Mouse (Mus musculus) ES-Bruce4 (cell line): ENCODE measurements around the gene Flywch1. TPM values are rescaled to one million over a fixed set of nuclear protein-coding genes. Genes with fewer than 3 reads are reported as not detected.

Experiments
- H3K27ac ChIP-seq: 2 replicates; pipeline ENCODE4 v1.5.1; 2012; ENCODE audit warnings: low read length, inconsistent platforms; ENCODE audit not compliant: insufficient read depth
- H3K27me3 ChIP-seq: 2 replicates; pipeline ENCODE4 v1.6.1; 2012; ENCODE audit warnings: mild to moderate bottlenecking, low read length, inconsistent platforms; ENCODE audit not compliant: control insufficient read depth, poor library complexity, insufficient read depth, severe bottlenecking
- H3K36me3 ChIP-seq: 2 replicates; pipeline ENCODE4 v1.6.1; 2012; ENCODE audit warnings: inconsistent platforms, mild to moderate bottlenecking, low read length, moderate library complexity; ENCODE audit not compliant: control insufficient read depth, poor library complexity, insufficient read depth, severe bottlenecking
- H3K4me1 ChIP-seq: one replicate; pipeline ENCODE4 v1.8.1; 2011; ENCODE audit warnings: low read length; ENCODE audit not compliant: control insufficient read depth, insufficient read depth
- H3K4me3 ChIP-seq: 2 replicates; pipeline ENCODE4 v1.5.1; 2011; ENCODE audit warnings: low read depth, mild to moderate bottlenecking, low read length
- H3K9ac ChIP-seq: 2 replicates; pipeline ENCODE4 v1.6.1; 2012; ENCODE audit warnings: low read depth, mild to moderate bottlenecking, inconsistent platforms; ENCODE audit not compliant: poor library complexity, severe bottlenecking
- H3K9me3 ChIP-seq: replicated peaks from 2 replicates; pipeline ENCODE4 v1.6.1; 2012; ENCODE audit warnings: mild to moderate bottlenecking, low read length, inconsistent platforms; ENCODE audit not compliant: control insufficient read depth, poor library complexity, insufficient read depth, severe bottlenecking
- CTCF ChIP-seq: IDR thresholded peaks from one replicate; pipeline ENCODE4 v1.8.1; 2011; ENCODE audit warnings: low read depth, low read length
- EP300 ChIP-seq: IDR thresholded peaks from 2 replicates; pipeline ENCODE4 v1.6.1; 2011; ENCODE audit warnings: low read depth, low read length; ENCODE audit not compliant: insufficient read depth
- POLR2A ChIP-seq: IDR thresholded peaks from one replicate; pipeline ENCODE4 v1.8.1; 2011; ENCODE audit warnings: low read length; ENCODE audit not compliant: insufficient read depth
- polyA plus RNA-seq: library from polyadenylated mRNA; stranded (reverse); fragments of >200 nt; gene quantifications from 2 replicates; pipeline ENCODE4 v1.2.4, GENCODE M21; 2011; ENCODE audit warnings: low read depth; ENCODE audit not compliant: missing spikeins, insufficient read depth, insufficient read length

Flywch1 gene
- polyA plus RNA-seq: 32.9 and 34.2 TPM in 2 replicates

DNA sequence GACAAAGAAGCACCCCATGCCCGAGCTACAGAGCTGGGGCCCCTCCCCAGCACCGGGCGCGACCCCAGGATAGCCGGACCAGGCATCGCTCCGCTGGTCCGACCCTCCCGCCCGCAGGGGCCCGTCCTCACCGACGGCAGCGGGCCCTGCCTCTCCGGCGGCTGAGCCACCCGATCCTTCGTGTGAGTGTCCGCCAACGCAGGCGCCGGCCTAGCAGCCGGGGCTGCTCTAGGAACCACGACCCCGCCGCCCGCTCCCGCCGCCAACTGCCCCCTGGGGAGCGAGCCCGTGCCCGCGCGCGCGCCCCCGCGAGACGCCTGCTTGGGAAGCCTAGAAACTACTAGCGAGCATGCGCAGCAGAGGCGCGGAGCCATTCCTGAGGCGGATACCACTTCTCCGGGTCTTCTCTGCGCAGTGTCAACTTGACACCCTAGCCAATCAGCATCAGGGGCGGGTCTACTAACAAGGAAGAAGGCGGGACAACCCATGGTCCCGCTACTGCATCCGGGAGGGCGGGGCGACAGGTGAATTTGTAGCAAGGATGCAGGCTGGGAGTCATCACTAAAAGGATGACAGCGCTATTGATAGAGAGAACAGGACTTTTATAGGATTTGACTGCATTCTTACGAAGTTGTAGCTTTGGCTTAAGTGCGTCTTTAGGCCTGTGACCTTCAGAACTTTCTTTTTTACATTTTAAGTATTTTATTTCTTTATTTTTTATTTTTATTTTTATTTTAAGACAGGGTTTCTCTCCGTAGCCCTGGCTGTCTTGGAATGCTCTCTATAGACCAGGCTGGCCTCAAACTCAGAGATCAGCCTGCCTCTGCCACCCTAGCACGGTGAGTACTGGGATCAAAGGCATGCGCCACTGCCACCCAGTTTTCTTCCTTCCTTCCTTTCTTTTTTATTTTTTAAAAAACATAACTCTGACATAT lies at the start of gene Flywch1:
Gene Flywch1 (minus strand): TSS at position 319 of the 935 bp plus-strand sequence.
- Histone ChIP-seq H3K9ac (peak within 1 kb of the TSS; percentile 77), H3K36me3 (no peaks in the 10 kb centered on the region), H3K27ac (no peak within 1 kb of the TSS), H3K4me3 (peak within 1 kb of the TSS; percentile 82), H3K27me3 (no peaks in the 10 kb centered on the region), H3K9me3 (no peaks in the 10 kb centered on the region), H3K4me1 (no peaks in the 10 kb centered on the region)
- TF ChIP-seq POLR2A (no peak), EP300 (peak; percentile 75; the same call in 1 of the 2 replicates), CTCF (no peak)

DNA sequence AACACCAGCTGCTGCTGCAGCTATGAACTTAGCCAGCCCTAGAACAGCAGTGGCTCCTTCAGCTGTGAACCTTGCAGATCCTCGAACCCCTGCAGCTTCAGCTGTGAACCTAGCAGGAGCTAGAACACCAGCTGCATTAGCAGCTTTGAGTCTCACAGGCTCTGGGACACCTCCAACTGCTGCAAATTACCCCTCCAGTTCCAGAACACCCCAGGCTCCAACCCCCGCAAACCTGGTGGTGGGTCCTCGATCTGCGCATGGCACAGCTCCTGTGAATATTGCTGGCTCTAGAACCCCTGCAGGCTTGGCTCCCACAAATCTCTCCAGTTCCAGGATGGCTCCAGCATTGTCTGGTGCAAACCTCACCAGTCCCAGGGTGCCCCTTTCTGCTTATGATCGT lies 49.3 kb upstream of the Flywch1 start:
- Histone ChIP-seq H3K4me3 (no peak overlapping the region), H3K9me3 (peaks cover 37% of the 10 kb centered on the region)
- TF ChIP-seq CTCF (no peak), EP300 (no peak), POLR2A (no peak)

DNA sequence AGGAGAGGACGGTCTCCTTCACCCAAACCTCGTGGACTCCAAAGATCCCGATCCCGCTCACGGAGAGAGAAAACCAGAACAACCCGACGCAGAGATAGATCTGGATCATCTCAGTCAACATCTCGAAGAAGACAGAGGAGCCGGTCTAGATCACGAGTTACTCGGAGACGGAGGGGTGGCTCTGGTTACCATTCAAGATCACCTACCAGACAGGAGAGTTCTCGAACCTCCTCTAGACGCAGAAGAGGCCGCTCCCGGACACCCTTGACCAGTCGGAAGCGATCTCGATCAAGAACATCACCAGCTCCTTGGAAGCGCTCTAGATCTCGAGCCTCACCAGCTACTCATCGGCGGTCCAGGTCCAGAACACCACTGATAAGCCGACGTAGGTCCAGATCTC lies 47.8 kb upstream of the Flywch1 start:
- Histone ChIP-seq H3K27me3 (no peaks in the 10 kb centered on the region), H3K27ac (no peak overlapping the region), H3K4me3 (no peak overlapping the region), H3K4me1 (peaks cover 8% of the 10 kb centered on the region), H3K9ac (no peak overlapping the region), H3K9me3 (peaks cover 52% of the 10 kb centered on the region), H3K36me3 (peaks cover 94% of the 10 kb centered on the region)
- TF ChIP-seq POLR2A (no peak), CTCF (no peak), EP300 (no peak)

More for the DNA sequence above, 49.3 kb upstream of the Flywch1 start:
- H3K9ac ChIP-seq: no peak overlapping the region
- H3K4me1 ChIP-seq: peaks cover 8% of the 10 kb centered on the region
- H3K27me3 ChIP-seq: no peaks in the 10 kb centered on the region
- H3K27ac ChIP-seq: no peak overlapping the region
- H3K36me3 ChIP-seq: peaks cover 94% of the 10 kb centered on the region

DNA sequence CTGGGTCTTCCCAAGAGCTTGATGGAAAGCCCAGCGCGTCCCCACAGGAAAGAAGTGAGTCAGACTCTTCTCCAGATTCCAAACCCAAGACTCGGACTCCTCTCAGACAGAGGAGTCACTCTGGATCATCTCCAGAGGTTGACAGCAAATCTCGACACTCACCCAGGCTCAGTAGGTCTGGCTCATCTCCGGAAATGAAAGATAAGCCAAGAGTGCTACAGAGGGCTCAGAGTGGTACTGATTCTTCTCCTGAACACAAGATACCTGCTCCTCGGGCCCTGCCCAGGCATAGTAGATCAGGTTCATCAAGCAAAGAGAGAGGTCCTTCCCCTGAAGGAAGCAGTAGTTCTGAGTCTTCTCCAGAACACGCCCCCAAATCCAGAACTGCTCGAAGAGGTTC lies 47.2 kb upstream of the Flywch1 start:
- H3K4me3 ChIP-seq: no peak overlapping the region
- TF ChIP-seq POLR2A (no peak), EP300 (no peak), CTCF (no peak)
- H3K36me3 ChIP-seq: peaks cover 95% of the 10 kb centered on the region
- H3K27ac ChIP-seq: no peak overlapping the region
- peaks cover 8% of the 10 kb centered on the region for H3K4me1 ChIP-seq
- peaks cover 58% of the 10 kb centered on the region for H3K9me3 ChIP-seq
- H3K27me3 ChIP-seq: no peaks in the 10 kb centered on the region
- no peak overlapping the region for H3K9ac ChIP-seq

GRCm38 (mm10) chr17:23815641-23816040 lies 44.2 kb upstream of the Flywch1 start:
- H3K9me3 ChIP-seq: peaks cover 70% of the 10 kb centered on the region
- TF ChIP-seq POLR2A (no peak), CTCF (no peak), EP300 (no peak)
- no peak overlapping the region for H3K4me3 ChIP-seq
- H3K9ac ChIP-seq: no peak overlapping the region
- no peaks in the 10 kb centered on the region for H3K27me3 ChIP-seq
- H3K36me3 ChIP-seq: peaks cover 96% of the 10 kb centered on the region
- no peak overlapping the region for H3K27ac ChIP-seq
- H3K4me1 ChIP-seq: peaks cover 3% of the 10 kb centered on the region

GRCm38 (mm10) chr17:23807918-23808317 lies 36.5 kb upstream of the Flywch1 start:
- Histone ChIP-seq H3K27ac (no peak overlapping the region), H3K27me3 (no peaks in the 10 kb centered on the region), H3K4me1 (no peaks in the 10 kb centered on the region), H3K9me3 (peaks cover 12% of the 10 kb centered on the region), H3K9ac (no peak overlapping the region), H3K36me3 (peaks cover 59% of the 10 kb centered on the region), H3K4me3 (no peak overlapping the region)
- TF ChIP-seq POLR2A: no peak
- no peak for TF ChIP-seq CTCF
- no peak for TF ChIP-seq EP300
